Mouse (Mus musculus) brain, embryonic 14.5 days (tissue): ENCODE measurements around the gene Zc3h4.

Source experiments
- CTCF ChIP-seq: fragments of 200-500 bp; IDR thresholded peaks from 2 replicates; pipeline ENCODE4 v1.5.1; 2012; ENCODE audit warnings: inconsistent platforms, mild to moderate bottlenecking, moderate library complexity, borderline replicate concordance; ENCODE audit not compliant: insufficient read depth, insufficient read length; ENCODE audit errors: extremely low read depth
- POLR2A ChIP-seq: fragments of 200-500 bp; IDR thresholded peaks from 2 replicates; pipeline ENCODE4 v1.6.1; 2012; ENCODE audit warnings: mild to moderate bottlenecking, inconsistent platforms, borderline replicate concordance; ENCODE audit not compliant: poor library complexity, insufficient read depth, insufficient read length, severe bottlenecking; ENCODE audit errors: extremely low read depth

DNA sequence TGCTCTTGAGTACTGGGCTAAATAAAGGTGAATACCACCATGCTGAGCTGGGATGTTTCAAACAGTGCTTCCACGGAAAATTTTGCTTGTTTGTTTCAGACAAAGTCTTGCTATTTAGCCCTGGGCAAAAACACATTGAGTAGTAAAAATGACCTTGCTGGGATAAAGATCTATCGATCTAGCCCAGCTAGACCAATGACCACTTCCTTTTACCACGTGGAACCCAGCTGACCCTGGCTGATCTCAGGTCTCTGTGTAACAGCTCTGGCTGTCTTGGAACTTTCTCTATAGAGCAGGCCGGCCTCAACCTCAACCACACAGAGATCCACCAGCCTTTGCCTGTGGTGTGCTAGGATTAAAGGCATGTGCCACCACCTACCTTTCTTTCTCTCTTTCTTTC lies 3.2 kb upstream of the Zc3h4 start:
- TF ChIP-seq POLR2A (no peak), CTCF (no peak)
